Mouse (Mus musculus): ENCODE measurements around the gene Fmnl3. TPM values are rescaled to one million over a fixed set of nuclear protein-coding genes. Genes with fewer than 3 reads are reported as not detected.

Fmnl3 gene
- total RNA-seq, 1 experiment from 2014 or later: 32.8 TPM

DNA sequence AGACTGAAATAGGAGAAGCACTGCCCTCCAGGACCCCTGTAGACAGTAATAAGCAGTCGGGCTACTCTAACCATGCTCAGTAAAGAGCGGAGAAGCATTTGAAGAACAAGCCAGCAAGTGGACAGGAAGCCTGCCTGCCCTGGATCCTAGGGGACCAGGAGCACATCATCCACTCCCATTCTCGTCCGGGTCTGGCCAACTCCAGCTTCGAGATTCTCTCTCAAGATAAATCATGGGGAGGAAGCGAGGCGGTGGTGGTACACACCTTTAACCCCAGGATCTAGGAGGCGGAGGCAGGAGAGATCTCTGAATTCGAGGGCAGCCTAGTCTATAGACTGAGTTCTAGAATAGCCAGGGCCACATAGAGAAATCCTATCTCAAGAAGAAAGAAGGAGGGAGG, 46.1 kb downstream of the Fmnl3 start:
- ATAC-seq (ENCODE audit: extremely low read depth, insufficient number of reproducible peaks, low FRiP score, poor library complexity, severe bottlenecking): no peak

DNA sequence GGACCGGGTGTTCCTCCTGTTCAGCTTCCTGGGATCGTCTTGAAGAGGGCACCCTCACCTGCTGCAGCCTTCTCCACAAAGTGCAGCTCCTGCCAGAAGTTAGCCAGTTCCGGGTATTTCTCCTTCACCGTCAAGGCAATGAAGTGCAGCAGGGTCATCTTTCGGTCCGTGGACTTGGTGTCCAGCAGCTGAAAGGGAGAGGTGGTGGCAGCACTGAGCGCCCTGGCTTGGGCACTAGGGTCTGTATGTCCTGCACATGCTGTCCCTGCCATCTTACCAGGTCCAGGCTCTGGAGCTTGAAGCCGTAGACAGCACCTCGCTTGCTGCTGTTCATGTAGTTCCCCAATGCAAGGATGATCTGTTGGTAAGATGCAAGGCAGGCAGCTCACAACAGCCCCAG, 49.3 kb downstream of the Fmnl3 start:
- ATAC-seq (ENCODE audit: extremely low read depth, insufficient number of reproducible peaks, low FRiP score, poor library complexity, severe bottlenecking): no peak

DNA sequence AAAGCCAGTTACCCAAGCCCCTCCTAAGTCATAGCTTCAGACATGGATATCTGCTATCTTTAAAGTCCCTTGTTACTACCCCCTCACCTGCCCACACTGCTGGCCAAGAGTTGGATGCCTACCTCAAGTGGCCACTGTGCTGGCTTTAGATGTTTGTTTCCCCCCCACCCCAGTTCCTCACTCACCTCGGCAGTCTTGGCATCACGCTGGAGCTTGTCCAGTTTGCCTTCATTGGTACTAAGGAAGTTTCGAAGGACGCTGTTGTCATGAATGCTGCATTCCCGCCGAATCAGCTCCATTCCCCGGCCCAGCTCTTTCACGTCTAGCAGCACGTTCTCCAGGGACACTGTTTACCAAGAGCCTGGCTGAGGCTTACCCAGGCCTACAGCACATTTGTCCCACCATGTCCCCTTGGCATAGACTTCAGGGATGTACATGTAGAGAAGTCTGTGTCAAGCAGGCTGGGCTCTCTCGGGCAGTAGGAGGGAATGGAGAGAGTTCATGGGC, 50.1 kb downstream of the Fmnl3 start:
- ATAC-seq (ENCODE audit: extremely low read depth, insufficient number of reproducible peaks, low FRiP score, poor library complexity, severe bottlenecking): no peak

GRCm38 (mm10) chr15:99319411-99319871, 50.8 kb downstream of the Fmnl3 start:
- no peak for ATAC-seq (ENCODE audit: extremely low read depth, insufficient number of reproducible peaks, low FRiP score, poor library complexity, severe bottlenecking)

GRCm38 (mm10) chr15:99318861-99319410, 51.3 kb downstream of the Fmnl3 start:
- no peak for ATAC-seq (ENCODE audit: extremely low read depth, insufficient number of reproducible peaks, low FRiP score, poor library complexity, severe bottlenecking)

DNA sequence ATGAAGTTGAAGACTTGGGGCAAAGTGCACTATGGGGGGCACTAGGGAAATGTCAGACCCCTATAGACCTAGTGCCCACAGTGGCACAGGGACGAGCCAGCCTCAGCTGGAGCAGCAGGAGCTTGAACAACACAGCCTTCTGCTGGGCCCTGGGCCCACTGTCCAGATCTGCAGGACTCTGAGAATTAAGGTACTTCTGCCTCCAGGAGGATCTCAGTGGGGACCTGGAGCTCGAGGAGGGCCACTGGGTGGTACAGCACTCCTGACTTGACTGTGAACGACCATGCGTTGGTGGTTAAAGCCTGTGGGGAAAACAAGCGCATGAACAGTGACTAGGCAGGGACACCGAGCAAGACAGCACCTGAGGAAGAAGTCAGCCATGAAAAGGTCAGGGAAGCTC, 52.2 kb downstream of the Fmnl3 start:
- no peak for ATAC-seq (ENCODE audit: extremely low read depth, insufficient number of reproducible peaks, low FRiP score, poor library complexity, severe bottlenecking)

DNA sequence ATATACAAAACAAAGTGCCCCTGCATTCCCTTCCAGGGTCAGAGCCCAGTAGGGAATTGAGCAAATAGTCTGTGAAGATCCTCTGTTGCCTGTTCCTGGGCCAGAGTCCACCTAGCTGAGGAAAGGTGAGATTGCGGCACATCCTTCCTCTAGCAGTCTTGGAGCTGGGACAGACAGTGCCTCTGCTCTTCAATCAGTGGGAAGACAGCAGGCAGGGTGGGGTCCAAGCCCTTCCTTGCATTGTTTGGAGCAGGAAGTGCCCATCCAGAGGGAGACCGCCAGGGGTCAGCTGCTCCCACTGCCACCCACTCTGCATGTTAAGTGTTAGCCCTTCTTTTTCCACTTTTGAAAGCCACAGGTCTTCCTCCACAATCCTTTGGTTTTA, 53.0 kb downstream of the Fmnl3 start:
- no peak for ATAC-seq (ENCODE audit: extremely low read depth, insufficient number of reproducible peaks, low FRiP score, poor library complexity, severe bottlenecking)

GRCm38 (mm10) chr15:99316314-99317266, 53.7 kb downstream of the Fmnl3 start:
- peak; percentile 60 for ATAC-seq (ENCODE audit: extremely low read depth, insufficient number of reproducible peaks, low FRiP score, poor library complexity, severe bottlenecking)

DNA sequence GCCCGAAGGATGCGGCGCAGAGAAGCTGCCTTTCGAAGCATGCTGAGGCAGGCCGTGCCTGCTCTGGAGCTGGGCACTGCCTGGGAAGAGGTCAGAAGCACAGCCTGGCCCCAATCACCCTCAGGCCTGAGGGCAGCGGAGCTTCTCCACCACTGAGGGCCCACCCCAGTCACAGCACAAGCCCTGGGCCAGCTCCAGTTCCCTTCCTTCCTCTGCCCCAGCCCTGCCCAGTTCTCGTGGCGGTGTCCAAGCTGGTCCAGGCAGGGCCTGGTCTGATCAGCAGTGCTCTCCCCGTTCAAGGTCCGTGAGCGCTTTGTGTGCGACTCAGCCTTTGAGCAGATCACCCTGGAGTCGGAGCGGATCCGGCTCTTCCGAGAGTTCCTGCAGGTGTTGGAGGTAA, 55.4 kb downstream of the Fmnl3 start:
- no peak for ATAC-seq (ENCODE audit: extremely low read depth, insufficient number of reproducible peaks, low FRiP score, poor library complexity, severe bottlenecking)

DNA sequence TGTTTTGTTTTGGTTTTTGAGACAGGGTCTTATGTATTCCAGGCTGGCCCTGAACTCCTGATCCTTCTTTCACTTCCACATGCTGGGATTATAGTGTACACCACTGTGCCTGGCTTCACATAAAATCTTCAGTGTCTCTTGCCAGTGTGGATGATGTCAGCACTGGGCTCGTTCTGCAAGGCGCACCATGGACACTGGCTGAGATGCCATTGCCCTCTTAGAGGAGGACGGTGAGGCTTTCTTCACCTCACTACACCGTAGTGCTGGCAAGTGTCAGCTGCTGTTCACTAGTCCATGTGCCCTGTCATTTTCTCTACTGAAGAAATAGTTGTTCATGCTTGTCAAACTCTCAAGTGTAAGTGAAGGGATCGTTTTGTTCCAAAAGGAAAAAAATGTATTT, 59.7 kb downstream of the Fmnl3 start:
- ATAC-seq (ENCODE audit: extremely low read depth, insufficient number of reproducible peaks, low FRiP score, poor library complexity, severe bottlenecking): no peak

DNA sequence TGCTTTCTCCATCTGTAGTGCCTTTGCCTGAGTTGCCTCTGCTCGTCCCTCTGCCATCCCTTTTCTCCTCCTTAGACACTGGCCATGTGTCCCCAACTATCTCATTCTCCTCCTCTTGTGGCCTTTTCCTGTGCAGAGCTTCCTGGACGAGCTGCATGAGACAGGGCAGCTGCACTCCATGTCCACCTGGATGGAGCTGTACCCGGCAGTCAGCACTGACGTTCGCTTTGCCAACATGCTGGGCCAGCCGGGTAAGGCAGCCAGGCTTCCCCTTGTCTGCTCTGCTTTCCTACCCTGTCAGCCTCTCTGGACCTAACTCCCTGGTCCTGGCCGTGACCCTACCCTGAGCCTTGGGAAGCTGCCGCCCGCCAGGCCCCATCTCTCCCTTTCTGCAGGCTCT, 60.7 kb downstream of the Fmnl3 start:
- no peak for ATAC-seq (ENCODE audit: extremely low read depth, insufficient number of reproducible peaks, low FRiP score, poor library complexity, severe bottlenecking)

DNA sequence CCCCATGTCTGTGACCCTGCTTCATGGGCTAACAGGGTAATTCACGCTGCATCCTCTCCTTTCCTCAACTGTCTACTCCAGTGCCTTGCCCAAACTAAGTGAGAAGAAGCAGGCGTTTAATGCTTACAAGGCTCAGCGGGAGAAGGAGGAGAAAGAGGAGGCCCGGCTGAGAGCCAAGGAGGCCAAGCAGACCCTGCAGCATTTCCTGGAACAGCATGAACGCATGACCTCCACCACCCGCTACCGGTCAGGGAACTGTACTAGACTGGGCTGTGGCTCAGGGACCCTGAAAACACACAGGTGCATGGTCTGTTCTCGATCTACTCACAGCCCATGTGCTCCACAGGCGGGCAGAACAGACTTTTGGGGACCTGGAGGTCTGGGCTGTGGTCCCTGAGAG, 62.8 kb downstream of the Fmnl3 start:
- no peak for ATAC-seq (ENCODE audit: extremely low read depth, insufficient number of reproducible peaks, low FRiP score, poor library complexity, severe bottlenecking)

DNA sequence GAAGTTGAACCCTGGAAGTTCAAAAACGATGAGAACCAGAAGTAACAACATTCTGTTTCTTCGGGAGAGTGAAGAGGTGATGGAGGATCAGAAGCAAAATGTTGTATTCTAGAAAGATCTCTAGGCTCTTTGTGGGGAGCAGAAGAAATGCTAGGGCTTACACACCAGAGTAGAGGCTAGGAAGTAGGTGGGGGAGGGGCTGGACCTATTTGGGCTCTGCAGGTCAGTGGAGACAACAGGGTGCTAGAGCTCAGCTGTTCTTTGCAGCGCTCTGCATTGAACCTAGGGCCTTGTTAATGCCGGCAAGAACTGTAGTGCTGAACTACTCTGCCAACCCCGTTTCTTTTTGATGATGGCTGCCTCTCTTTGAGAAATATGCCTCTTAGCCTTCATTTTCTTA, 74.1 kb downstream of the Fmnl3 start:
- no peak for ATAC-seq (ENCODE audit: extremely low read depth, insufficient number of reproducible peaks, low FRiP score, poor library complexity, severe bottlenecking)

DNA sequence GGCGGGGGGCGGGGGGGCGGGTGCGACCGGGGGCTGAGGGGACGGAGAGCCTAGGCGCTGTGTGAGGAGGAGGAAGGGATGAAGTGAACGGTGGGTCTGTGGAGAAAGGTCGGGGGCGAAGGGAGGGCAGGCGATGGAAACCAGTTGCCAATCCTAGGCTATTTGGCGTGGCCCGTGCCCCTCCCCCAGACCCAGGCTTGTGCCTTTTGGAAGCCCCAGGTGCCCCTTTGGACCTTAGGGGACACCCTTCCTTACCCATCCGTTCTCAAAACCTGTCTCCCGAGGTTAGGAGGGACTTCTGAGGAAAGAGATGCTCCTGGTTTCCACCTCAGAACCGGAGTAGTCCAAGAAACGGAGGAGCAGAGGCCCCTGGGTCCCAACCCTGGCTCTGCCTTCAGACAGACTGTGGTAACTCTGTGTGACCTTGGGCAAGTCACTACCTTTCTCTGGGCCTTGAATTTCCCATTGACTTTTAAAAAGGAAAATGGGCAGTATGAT, 74.7 kb downstream of the Fmnl3 start, which contains the start of gene Fam186b:
Fam186b (minus strand) TSS at position 405 of the 498 bp plus-strand sequence.
- ATAC-seq (ENCODE audit: extremely low read depth, insufficient number of reproducible peaks, low FRiP score, poor library complexity, severe bottlenecking): no peak

DNA sequence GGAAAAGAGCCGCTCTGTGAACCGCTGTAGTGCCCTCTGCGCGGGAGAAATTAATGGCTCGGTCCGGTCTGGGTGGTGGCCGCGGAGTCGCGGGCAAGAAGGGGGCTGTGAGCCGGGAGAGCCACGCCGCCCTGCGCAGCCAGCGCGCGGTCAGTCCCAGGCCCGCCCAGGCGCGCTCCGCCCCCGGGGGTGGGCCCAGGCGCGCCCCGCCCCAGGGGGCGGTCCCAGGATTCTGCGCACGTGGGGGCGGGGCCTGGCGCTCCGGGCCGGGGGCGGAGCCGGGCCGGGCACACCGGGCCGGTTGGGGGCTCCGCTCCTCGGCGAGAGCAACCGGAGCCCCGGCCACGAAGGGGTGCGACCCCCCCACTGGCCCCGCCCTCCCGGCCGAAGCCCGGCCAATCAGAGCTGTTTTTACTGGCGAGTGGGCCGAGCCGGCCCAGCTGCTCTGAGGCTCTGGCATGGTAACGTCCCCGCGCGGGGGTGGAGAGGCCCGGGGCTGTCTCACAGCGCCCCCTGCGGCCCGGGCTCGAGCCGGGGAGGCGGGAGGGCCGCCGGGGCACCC, 75.4 kb downstream of the Fmnl3 start, which contains the start of gene Prpf40b:
Prpf40b (plus strand) TSS at position 275 of the 562 bp plus-strand sequence.
- ATAC-seq (ENCODE audit: extremely low read depth, insufficient number of reproducible peaks, low FRiP score, poor library complexity, severe bottlenecking): peak; percentile 72

GRCm38 (mm10) chr15:99294287-99294686, 76.0 kb downstream of the Fmnl3 start:
- ATAC-seq (ENCODE audit: extremely low read depth, insufficient number of reproducible peaks, low FRiP score, poor library complexity, severe bottlenecking): no peak

- no peak for ATAC-seq (ENCODE audit: extremely low read depth, insufficient number of reproducible peaks, low FRiP score, poor library complexity, severe bottlenecking)
Observed at GRCm38 (mm10) chr15:99290586-99290985, 79.7 kb downstream of the Fmnl3 start.

DNA sequence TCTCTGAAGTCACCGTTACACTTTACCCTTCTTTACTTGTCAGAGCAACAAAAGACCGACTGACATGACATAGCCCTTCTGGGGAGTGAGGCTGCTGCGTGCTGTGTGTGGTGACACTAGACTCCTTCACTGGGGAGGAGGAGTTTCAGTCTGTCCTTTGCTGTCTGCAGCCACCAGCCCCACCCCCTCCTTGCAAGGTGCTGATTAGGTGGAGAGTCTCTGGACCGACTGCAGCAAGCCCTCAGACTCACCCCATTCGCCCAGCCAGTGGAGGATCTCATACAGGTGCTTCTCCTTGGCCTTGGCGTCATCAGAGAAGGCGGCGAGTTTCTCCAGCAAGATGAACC, 85.1 kb downstream of the Fmnl3 start:
- no peak for ATAC-seq (ENCODE audit: extremely low read depth, insufficient number of reproducible peaks, low FRiP score, poor library complexity, severe bottlenecking)

- no peak for ATAC-seq (ENCODE audit: extremely low read depth, insufficient number of reproducible peaks, low FRiP score, poor library complexity, severe bottlenecking)
Observed at GRCm38 (mm10) chr15:99284527-99285188, 85.6 kb downstream of the Fmnl3 start.

All from neutrophil, adult 5-6 weeks (primary cell).